Mouse (Mus musculus): ENCODE results near the gene Myl6b. TPM values are rescaled to one million over a fixed set of nuclear protein-coding genes. Genes with fewer than 3 reads are reported as not detected.
"Not testable (repeated sequence)": the region's sequence is repeated elsewhere in the genome, so short reads cannot be mapped to it uniquely, and the experiment has no call there.

Myl6b gene
- total RNA-seq, 2 experiments from 2014 or later, result 30.7 to 32.9 TPM

DNA sequence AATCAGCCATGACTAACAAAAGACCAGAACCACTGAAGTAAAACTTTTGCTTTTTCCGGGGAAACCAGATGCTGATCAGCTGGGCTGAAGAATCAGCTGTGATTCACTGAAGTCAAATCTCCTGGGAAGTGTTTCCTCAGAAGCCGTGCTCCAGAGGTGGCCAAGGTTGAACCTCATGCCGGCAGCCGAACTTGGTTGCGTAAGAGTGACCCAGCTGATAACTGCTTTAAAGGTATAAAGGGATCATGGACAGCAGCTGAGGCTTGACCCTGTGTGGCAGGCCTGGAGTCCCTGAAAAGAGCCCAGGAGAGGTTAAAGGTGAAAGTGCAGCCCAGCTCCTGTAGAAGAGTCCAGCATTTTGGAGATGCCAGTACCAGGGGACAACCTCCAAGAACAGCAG is 3.9 kb upstream of the Myl6b start:
- intact Hi-C loops (cut with DNase I), result loop anchor here (2.0 kb wide), 1 partner anchor 22 kb away; the partner anchor contains the start of gene Esyt1

DNA sequence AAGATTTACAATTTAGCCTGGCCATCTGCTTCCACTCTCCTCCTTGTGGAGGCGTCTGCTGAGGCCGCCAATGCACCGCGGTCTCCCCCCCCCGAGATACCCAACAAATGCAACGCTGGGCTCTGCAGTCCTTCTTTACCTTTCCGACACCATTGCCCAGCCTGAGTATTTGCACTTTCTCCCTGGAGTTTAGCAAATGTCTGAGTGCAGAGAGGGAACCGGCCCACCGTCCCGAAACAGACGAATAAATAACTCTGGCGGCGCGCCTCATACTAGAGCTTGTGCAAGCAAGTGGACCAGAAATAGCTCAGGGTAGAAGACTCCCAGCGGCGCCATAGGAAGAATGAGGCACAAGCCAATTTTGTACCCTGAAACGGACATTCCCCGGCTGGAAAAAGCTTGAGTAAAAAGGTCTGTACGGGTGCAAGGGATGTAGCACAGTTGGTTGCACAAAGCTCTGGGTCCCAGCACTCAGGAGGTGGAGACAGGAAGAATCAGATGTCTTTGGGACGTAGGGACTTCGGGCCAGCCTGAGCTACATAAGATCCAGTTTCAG is 709 bp upstream of the Myl6b start:
- intact Hi-C loops (cut with DNase I), result no loop called here
- no peak for TF ChIP-seq CTCF (IDR thresholded peaks at IDR 0.05)
- peak in 1 of 2 experiments; percentile 60 for DNase-seq (ENCODE audit: extremely low spot score in 1 of 2, low spot score in 2 of 2)
- Histone ChIP-seq H3K4me3 (peak overlapping the region; percentile 65), H3K27ac (peak overlapping the region; percentile 84)

More for the DNA sequence above, 3.9 kb upstream of the Myl6b start:
- no peak for TF ChIP-seq CTCF (IDR thresholded peaks at IDR 0.05)
- Histone ChIP-seq H3K4me3 (no peak overlapping the region), H3K27ac (no peak overlapping the region)
- DNase-seq (ENCODE audit: extremely low spot score in 1 of 2, low spot score in 2 of 2), result no peak

DNA sequence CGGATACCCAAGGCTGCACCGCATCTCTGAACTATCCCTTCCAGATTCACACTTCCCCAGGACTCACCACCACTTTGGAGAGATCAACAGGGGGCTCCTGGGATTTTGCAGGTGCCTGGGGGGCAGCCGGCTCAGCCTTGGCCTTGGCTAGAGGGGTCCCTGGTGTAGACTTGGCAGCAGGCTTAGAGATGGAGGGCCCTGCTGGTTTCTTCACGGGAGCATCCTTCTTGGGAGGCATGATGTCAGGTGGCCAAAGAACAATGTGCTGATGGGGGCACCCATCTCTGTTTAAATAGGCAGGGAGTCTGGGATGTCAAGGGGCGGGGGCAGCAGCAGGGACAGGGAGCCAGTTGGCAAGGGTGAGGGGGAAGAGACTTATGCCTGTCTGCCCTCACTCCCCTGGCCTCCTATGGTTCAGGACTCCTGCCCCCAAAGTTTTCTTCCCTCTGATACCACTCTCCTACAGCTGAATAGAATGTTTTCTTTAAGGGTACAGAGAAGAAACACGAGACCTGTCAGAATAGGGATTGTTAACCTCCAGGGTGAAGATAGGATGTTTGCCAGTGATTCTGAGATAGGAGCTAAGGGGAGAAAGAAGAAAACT is 1.2 kb downstream of the Myl6b start:
- intact Hi-C loops (cut with DNase I), result no loop called here
- Histone ChIP-seq H3K4me3 (no peak overlapping the region), H3K27ac (no peak overlapping the region)
- TF ChIP-seq CTCF (IDR thresholded peaks at IDR 0.05), result no peak
- DNase-seq (ENCODE audit: extremely low spot score in 1 of 2, low spot score in 2 of 2), result no peak

DNA sequence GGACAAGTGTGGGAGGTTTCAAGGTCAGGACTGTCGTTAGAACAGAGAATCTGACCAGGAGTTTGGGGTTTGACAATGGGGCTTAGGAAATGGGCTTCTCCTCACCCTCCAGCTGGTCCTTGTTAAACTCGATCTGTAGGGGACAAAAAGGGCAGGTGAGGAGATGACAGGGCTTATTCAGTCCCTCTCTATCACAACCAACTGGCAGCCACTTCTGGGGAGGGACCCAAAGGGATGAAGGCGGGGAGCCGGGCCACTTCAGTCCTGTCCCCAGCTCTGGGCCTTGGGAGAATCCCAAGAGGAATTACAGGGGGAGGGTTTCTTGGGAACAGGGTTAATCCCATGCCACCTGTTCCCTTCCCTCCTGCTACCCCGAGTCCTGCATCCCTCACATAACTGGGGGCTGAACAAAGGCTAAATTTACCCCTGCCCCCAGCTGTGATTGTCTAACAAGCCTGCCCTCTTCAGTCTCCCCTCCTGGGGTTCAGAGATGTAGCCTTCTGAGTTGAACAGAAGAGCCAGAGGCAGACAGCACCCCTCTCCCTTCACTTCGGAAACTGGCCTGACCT is 1.9 kb downstream of the Myl6b start:
- H3K4me3 ChIP-seq, result no peak overlapping the region
- intact Hi-C loops (cut with DNase I), result no loop called here
- no peak for TF ChIP-seq CTCF (IDR thresholded peaks at IDR 0.05)
- DNase-seq (ENCODE audit: extremely low spot score in 1 of 2, low spot score in 2 of 2), result no peak
- H3K27ac ChIP-seq, result no peak overlapping the region; the same call in 1 of the 2 replicates

GRCm38 (mm10) chr10:128495903-128496302 is 2.6 kb downstream of the Myl6b start:
- intact Hi-C loops (cut with DNase I), result no loop called here

GRCm38 (mm10) chr10:128495270-128495669 is 3.2 kb downstream of the Myl6b start:
- peak overlapping the region; percentile 96 for H3K27ac ChIP-seq
- intact Hi-C loops (cut with DNase I), result no loop called here
- peak overlapping the region; percentile 66 for H3K4me3 ChIP-seq
- DNase-seq (ENCODE audit: extremely low spot score in 1 of 2, low spot score in 2 of 2), result no peak
- peak; percentile 30 for TF ChIP-seq CTCF (IDR thresholded peaks at IDR 0.05)

More at GRCm38 (mm10) chr10:128495903-128496302, 2.6 kb downstream of the Myl6b start:
- H3K27ac ChIP-seq, result no peak overlapping the region; the same call in 1 of the 2 replicates
- TF ChIP-seq CTCF (IDR thresholded peaks at IDR 0.05), result no peak
- no peak overlapping the region for H3K4me3 ChIP-seq
- no peak for DNase-seq (ENCODE audit: extremely low spot score in 1 of 2, low spot score in 2 of 2)

GRCm38 (mm10) chr10:128494667-128495245 is 3.7 kb downstream of the Myl6b start:
- intact Hi-C loops (cut with DNase I), result no loop called here
- Histone ChIP-seq H3K27ac (peak overlapping the region; percentile 96), H3K4me3 (peak overlapping the region; percentile 66)
- no peak for DNase-seq (ENCODE audit: extremely low spot score in 1 of 2, low spot score in 2 of 2)
- no peak for TF ChIP-seq CTCF (IDR thresholded peaks at IDR 0.05)

GRCm38 (mm10) chr10:128493695-128494666 is 4.5 kb downstream of the Myl6b start, which contains the start of gene Myl6:
Gene Myl6 (minus strand): TSS chr10:128494145.
- peak; percentile 96 to 97 for DNase-seq (ENCODE audit: extremely low spot score in 1 of 2, low spot score in 2 of 2)
- peak within 1 kb of the TSS; percentile 66 for H3K4me3 ChIP-seq
- peak; percentile 72 for TF ChIP-seq CTCF (IDR thresholded peaks at IDR 0.05)
- intact Hi-C loops (cut with DNase I), result loop anchor here (2.0 kb wide), 2 partner anchors 33 to 53 kb away; partner anchors contain the start of gene Zc3h10
- H3K27ac ChIP-seq, result peak within 1 kb of the TSS; percentile 96

DNA sequence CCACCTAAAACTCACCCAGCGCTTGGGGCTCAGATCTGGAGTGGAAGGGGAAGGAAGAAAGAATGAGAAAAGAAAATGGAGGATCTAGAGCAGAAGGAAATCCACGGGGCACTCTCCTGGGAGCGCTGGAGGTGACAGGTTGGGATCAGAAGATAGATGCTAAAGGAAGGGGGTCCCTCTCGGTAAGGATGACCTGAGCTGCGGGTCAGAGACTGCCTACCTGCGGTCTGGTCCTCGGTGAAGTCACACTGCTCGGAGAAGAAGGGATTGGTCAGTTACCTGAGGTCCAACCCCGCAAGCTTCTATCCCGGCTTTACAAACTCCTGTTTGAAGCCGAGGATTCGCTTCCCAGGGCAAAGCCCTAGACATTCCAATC is 5.2 kb downstream of the Myl6b start:
- no peak for DNase-seq (ENCODE audit: extremely low spot score in 1 of 2, low spot score in 2 of 2)
- H3K4me3 ChIP-seq, result peak overlapping the region; percentile 66
- intact Hi-C loops (cut with DNase I), result loop anchor here (2.0 kb wide), 2 partner anchors 33 to 53 kb away; partner anchors contain the start of gene Zc3h10
- H3K27ac ChIP-seq, result peak overlapping the region; percentile 96
- TF ChIP-seq CTCF (IDR thresholded peaks at IDR 0.05), result no peak

- intact Hi-C loops (cut with DNase I), result loop anchor here (2.0 kb wide), 2 partner anchors 32 to 54 kb away; partner anchors contain the start of gene Zc3h10
- DNase-seq (ENCODE audit: extremely low spot score in 1 of 2, low spot score in 2 of 2), result peak; percentile 47 to 64
Observed at GRCm38 (mm10) chr10:128492633-128493311, 5.7 kb downstream of the Myl6b start.

DNA sequence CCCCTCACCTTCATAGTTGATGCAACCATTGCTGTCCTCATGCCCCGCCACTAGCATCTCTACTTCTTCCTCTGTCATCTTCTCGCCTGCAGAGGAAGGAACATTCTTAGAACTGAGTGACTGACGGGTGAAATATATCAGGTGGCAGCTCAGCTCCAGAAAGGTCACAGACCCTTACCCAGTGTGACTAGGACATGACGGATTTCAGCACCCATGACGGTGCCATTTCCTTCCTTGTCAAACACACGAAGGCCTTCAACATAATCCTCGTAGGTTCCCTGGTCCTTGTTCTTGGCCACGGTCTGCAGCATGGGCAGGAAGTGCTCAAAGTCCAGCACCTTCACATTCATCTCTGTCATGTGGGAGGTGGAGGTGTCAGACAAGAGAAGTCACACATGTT is 6.4 kb downstream of the Myl6b start:
- peak overlapping the region; percentile 66 for H3K4me3 ChIP-seq
- intact Hi-C loops (cut with DNase I), result loop anchor here (2.0 kb wide), 2 partner anchors 31 to 55 kb away; partner anchors contain the start of gene Zc3h10
- peak overlapping the region; percentile 57 for H3K27ac ChIP-seq
- DNase-seq (ENCODE audit: extremely low spot score in 1 of 2, low spot score in 2 of 2), result not testable (repeated sequence)

More at GRCm38 (mm10) chr10:128492633-128493311, 5.7 kb downstream of the Myl6b start:
- H3K4me3 ChIP-seq, result peak overlapping the region; percentile 66
- peak overlapping the region; percentile 96 for H3K27ac ChIP-seq
- TF ChIP-seq CTCF (IDR thresholded peaks at IDR 0.05), result no peak

Data from left cerebral cortex, adult 2 months (tissue).